Mouse (Mus musculus): ENCODE results near the gene Zfp512b.
A peak's percentile ranks its signal among the peaks of the same experiment; 100 is the strongest.

The Zfp512b gene

DNA sequence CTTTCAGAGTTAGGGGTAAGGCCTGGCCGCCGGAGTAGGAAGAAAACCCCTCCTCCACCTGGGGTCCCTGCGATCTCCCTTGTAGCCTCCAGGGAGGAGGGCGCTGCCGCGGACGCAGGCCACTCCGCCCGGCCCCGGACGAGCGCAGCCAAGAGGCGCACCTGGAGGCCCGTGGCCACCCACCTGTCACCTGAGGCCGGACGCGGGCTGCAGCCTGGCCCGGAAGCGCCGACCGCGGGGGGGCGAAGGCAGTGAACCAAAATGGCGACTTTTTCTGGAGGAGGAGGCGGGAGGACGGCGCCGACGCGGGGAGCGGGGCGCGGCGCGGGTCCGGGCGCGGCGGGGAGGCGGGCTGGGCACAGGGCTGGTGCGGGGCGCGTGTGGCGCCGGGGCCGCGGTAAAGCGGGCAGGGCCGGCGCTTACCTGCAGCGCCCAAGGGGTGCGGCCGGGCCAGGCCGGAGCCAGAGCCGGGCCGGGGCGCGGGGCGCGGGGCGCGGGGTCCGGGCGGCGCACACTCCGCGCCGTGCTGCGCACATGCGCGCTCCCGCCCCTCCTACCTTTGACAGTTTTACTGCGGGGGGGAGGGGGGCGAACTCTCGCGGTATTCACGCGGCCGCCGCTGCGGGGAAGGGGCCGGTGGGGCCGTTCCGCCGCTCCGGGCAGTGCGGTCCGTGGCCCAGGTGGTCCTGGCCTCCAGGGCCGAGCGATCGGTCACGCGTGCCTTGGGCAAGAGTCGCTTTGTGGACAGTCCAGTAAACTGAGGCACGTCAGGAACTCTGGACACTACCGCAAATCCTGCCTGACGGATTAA lies at the start of gene Zfp512b:
Gene Zfp512b (minus strand): TSS at position 573 of the 811 bp plus-strand sequence.
- no peak for DNase-seq (ENCODE audit: extremely low read depth, low read depth)

DNA sequence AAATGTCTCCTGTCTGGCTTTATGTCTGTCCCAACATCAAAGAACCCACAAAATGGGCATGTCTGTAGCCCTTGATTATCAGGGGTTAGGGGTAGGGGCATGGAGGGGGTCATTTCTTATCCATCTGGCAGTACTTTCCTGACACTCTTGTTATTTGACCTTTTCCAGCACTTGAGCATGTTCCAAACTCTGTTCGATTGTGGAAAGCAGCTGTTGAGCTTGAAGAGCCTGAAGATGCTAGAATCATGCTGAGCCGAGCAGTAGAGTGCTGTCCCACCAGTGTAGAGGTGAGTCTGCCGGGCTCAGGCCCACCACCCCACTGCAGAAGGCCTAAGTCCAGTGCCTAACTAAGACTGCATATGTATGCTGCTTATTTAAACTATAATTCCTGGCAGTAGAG lies 43.3 kb upstream of the Zfp512b start:
- no peak for DNase-seq (ENCODE audit: extremely low read depth, low read depth)

DNA sequence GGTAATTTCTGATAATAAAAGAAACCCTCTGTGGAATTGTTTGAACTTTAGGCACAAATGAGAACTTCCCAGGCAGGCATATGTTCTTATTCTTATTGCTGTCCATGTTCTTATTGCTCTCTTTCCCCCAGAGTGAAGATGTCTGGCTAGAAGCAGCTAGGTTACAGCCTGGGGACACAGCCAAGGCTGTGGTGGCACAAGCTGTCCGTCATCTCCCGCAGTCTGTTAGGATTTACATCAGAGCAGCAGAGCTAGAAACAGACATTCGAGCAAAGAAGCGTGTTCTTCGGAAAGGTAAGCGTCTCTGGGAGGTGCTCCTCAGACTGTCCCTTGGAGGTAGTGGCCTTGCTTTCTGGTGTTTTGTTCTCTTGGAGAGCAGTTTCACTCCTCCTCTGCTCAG lies 40.0 kb upstream of the Zfp512b start:
- DNase-seq (ENCODE audit: extremely low read depth, low read depth) = no peak

DNA sequence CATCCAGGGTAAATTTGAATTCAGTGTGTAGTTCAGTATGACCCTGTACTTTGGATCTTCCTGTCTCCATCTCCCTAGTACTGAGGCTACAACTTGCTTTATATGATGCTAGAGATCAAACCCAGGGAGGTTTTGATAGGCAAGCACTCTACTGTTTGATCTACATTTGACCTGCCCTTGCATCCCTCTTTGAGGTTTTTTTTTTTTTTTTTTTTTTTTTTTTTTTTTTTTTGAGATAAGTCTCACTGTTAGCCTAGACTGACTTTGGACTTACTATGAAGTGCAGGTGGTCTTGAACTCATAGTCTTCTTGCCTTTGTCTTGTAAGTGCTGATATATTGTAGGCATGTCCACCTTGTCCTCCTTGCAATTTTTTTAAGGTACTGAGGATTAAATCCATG lies 35.9 kb upstream of the Zfp512b start:
- DNase-seq (ENCODE audit: extremely low read depth, low read depth) = no peak

DNA sequence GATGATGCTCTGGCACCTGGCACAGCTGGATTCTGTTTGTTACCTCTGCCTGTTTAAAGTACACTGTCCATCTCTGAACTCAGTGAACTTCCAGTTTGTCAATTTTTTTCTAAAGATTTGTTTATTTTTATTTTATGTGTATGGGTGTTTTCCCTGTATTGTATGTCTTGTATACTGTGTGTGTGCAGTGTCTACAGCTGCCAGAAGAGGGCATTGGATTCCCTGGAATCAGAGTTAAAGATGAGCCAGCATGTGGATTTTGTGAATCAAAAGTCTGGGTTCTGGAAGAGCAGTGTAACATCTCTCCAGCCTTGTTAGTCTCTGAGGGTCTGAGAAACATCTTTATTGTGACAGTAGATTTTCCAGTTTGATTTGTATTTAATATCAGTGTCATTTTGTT lies 30.8 kb upstream of the Zfp512b start:
- no peak for DNase-seq (ENCODE audit: extremely low read depth, low read depth)

DNA sequence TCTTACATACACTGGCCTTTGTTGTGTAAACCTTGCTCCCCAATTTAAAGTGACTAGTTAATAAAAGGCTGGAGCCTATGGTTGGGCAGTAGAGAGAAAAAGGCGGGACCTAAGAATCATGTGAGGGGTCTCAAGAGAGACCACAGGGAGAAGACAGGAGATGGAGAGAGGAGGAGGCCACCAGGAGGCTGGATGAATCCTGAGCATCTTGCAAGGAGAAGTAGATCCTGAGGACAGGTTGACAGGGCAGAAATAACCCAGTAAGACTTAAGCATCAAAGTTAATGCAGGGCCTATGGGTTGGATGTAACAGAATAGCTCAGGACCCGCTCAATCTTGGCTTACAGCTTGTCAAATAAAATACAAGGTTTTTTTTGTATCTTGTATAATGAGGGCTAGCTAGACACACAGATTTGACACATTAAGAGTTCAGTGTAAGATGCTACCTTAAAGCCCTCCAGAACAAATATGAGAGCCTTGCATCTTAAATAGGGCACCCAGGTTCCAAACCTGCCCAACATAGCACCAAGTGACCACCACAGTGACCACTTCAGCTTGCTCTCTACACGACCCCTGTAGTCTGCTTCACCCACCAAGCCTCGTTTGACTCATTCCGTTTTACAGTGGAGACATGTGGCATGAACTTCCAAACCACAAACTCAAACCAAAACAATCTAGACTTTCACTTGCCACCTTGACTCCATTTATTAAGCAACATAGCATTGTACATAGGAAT lies 26.3 kb upstream of the Zfp512b start:
- DNase-seq (ENCODE audit: extremely low read depth, low read depth) = no peak

DNA sequence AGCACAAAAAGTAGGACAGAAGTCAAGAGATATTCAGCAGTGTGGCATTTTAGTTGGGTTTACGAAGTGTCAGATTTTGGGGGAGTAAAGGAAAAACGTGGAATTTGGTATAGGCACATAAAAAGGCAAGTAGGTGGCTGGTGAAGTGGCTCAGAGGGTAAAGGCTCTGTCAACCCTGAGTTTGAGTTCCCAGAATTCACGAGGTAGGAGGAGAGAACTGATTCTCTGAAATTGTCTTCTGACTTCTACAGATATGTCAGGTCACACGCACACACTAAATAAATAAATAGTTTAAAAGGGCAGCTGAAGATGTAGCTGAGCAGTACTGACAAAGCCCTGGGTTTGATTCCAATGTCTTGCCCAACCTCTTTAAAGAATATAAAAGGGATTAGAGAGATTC lies 9.8 kb upstream of the Zfp512b start:
- no peak for DNase-seq (ENCODE audit: extremely low read depth, low read depth)

DNA sequence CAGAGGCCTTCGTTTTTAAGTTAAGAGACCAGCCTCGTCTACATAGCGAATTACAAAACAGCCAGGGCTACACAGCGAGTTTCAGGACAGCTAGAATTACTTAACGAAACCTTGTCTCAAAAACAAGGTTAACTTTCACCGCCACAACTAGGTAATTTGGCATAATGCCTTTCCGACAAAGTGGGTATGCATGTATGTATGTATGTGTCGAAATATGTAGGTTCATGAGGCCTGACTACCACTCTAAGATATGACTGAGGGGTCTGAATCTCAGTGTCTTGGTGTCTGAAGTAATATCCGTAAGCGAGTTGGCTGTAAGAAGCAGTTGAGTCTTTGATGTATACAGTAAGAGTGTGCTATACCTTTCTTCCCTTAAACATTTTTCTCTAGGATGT lies 9.1 kb upstream of the Zfp512b start:
- DNase-seq (ENCODE audit: extremely low read depth, low read depth) = no peak

DNA sequence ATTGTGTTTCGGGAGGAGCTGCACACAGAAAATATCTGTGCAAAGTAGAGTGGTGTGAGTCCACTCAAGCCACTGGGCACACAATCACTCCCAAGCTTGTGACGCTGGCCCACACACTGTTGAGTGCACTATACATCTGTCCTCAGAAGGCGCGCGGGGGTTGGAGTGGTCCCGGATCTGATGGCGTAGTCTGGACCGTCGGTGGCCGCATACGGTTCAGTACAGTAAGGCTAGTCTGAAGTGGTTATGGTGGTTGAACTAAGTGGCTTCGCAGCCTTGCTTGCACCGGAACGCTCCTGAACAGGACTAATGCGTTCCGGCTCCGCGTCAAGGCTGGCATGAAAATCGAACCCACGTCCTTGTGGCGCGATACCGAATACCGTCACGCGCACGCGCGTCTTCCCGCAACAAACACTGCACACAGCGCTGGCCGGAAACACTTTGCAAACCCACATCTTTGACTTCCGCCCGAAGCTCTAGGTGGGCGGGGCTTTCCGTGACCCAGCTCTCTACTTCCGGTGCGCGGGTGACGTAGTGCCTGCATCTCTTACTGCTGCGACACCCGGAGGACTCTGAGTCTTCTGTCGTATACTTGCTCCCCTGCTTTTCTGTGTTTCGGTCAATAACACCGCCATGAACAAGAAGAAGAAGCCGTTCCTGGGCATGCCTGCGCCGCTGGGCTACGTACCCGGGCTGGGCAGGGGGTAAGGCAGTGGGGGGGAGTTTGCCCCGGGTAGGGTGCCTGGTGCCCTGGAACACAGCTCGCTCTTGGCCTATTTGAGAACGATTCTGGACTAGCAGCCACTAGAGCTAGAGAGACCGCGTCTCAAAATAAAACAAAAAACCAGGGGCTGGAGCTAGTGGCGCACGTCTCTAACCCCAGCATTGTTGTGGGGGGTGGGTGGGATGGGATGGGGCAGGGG lies 8.5 kb upstream of the Zfp512b start:
- DNase-seq (ENCODE audit: extremely low read depth, low read depth) = peak; percentile 91

DNA sequence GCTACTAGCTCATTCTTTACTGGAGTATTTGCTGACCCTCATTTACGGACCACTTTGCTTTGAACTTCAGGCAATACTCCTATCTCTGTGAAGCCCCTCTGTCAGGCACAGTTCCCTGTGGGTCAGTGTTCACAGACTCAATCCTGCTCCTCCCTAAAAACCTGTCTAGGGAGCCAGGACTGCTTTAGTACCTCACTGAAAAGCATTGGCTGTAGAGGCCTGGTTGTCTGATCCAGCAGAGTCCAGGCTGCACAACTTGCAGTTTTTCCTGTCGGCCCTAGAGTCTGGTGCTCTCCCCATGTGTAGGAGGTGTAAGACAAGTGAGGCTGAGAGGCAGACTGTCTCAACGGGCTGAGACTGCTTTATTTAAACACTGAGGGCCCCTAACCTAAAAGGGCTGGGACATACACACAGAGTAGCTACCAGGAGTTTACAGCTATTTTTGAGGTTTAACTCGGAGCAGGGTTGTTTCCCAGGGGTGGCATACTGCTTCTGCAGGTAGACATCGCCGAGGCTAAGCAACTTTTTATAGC lies 7.7 kb upstream of the Zfp512b start:
- no peak for DNase-seq (ENCODE audit: extremely low read depth, low read depth)

DNA sequence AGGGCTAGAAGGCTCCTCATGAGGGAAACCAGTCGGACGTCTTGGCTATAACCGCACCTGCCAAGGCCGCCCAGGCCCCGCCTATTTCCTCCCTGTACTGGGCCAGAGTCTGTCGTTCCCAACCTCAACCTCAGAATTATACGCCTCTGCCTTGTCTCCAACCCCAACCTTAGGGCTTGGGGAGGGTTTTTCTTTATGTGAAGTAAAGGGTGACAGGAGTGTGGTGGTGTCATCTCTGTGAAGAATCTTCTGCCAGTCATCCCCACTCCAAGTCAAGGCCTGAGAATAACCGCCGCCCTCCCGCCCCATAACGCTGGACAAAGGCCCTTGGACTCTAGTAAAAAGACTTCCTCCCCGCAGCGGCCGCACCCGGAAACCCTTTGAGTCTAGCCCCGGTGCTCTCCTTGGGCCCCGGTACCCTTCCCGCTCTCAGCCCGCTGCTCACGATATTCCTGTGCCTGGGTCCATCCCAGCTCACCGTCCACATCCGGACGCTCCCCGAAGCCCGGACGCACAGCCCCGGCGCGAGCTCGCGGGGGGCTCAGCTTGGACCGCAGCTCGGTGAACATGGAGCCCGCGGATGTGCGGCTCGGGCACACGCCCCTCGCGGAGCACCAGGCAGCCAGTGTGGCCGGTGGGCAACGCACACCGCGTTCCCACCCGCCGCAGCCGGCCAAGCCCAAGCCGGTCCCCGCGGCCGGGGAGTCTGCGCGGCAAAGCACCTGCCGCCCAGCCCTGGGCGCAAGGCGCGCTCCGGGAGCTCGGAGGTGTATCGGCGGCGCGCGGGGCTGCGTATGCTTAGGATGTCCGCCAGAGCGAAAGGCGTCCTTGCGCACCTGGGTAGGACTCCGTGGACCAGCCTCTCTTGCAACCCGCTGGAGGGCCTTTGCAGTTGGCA lies 6.1 kb upstream of the Zfp512b start, which contains the start of gene Samd10:
Gene Samd10 (minus strand): TSS at position 759 of the 898 bp plus-strand sequence.
- DNase-seq (ENCODE audit: extremely low read depth, low read depth) = no peak

DNA sequence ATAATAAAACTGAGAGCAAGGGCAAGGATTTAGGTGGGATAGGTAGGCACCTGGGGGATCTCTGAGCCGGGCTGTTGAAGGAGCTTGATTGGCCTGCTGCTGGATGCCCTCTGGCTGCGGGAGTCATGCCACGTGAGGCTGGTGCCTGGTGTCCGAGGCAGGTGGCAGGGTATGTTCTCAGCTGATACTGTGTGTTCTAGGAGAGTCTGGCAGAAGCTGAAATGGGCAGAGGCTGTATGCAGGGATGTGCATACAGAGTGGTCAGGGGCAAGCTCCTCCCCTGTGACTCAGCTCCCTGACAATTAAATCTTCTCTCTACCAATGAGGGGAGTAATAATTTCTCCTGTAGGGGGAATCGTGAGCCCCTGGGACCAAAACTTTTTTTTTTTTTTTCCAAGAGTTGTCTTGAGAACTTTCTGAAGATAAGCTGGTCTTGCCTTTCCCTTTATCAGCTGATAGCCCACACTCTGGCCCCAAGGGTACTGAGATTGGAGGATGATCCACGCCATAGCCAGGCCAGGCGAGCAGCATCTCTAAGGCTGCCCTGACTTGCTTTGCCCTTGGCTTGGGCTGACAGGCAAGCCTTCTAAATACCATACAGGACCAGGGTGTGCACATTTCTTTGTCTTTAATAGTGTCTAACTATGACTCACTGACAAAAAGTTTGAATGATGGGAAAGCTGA lies 4.9 kb upstream of the Zfp512b start:
- DNase-seq (ENCODE audit: extremely low read depth, low read depth) = no peak

DNA sequence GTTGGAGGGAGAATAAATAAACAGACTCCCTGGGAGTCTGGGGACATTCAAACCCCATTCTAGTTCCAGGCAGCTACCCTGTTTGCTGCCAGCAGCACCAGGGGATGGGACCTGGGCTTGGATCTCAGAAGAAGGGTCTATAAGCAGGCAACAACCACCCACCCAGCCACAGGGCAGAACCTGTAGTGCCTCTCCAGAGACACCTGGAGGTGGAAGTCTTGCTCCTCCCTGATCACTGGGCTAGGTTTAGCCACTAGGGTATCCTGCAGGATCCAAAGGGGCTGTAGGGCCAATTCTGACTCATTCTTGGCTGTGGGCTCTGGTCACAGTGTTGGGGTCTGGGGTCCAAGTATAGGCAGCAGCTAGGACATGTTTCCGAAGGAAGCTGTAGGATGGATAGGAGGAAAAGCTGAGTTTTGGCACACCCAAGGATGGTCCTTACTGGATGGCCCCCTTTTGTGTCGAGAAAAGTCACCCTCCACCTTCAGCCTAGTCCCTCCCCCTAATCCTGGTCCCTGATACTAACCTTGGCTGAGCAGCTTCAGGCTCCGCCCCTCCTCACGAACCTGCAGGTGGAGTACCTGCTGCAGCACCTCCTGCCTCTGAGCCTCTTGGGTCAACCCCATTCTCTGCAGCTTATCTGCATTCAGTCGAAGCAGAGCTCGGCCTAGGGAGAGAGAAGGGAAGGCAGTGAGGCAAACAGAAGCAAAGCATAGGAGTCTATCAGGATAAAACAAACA lies 3.8 kb upstream of the Zfp512b start:
- DNase-seq (ENCODE audit: extremely low read depth, low read depth) = no peak

DNA sequence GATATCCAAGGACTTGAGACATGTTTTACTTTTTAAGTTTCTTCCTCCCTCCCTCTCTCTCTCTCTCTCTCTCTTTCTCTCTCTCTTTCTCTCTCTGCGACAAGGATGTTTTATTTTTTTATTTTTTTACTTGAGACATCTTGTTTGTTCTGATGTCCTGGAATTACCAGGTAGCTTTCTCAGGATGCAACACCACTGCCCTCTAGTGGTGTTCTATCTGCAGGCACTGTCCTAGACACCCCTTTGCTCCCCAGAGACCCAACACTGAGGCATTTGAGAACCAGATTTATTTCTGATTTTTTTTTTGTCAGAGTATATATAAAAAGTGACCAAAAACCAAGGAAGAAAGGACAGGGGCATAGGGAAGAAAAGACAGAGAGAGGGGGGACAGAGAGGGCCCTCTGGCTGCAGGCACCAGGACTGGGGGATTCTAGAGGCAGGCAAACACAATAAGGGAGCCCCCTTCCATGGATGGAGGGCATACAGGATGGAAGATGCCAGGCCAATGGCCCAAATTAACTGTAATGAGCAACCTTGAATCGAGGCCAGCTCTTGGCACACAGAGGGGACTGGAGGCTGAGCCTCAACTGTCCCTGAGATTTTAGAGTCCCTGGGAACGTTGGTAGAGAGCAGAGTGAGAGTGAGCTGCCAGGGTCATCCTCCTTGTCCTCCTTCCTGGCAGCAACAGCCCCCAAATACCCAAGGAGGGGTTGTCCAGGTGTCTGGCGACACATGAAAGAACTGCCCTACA lies 2.5 kb upstream of the Zfp512b start:
- DNase-seq (ENCODE audit: extremely low read depth, low read depth) = no peak

DNA sequence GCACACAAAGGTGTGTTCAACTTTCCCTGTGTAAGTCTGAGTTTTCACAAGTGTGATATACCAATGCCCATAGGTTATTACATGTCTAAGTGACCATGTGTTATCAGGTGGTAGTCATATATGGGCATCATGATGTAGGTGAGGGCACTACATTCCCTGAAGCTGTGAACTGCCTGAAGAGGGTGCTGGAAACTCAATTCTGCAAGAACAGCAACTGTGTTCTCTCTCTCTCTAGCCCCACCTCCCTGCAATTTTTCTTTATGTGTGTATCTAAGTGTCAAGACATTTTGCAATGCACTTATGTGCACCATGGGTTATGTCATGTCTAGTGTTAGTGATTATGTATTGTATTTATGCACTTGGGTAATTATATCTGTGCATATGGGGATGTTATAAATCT lies 1.3 kb upstream of the Zfp512b start:
- DNase-seq (ENCODE audit: extremely low read depth, low read depth) = no peak

DNA sequence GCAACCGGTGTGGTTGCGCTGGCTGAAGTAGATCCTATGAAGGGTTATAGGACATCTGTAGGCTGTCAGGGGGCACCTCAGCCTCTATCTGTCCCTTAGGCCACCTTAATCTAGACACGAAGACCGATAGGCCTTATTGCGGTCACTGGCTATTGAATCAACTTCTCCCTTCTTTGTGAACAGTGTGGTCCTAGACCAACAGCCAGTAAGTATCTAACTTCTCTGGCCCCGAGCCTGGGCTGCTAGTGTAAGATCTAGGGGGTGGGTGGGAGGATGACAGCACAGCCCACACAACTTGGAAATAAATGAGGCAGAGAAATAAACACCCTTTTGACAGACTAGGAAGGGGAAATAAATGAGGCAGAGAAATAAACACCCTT lies 429 bp upstream of the Zfp512b start:
- peak; percentile 69 for DNase-seq (ENCODE audit: extremely low read depth, low read depth)

DNA sequence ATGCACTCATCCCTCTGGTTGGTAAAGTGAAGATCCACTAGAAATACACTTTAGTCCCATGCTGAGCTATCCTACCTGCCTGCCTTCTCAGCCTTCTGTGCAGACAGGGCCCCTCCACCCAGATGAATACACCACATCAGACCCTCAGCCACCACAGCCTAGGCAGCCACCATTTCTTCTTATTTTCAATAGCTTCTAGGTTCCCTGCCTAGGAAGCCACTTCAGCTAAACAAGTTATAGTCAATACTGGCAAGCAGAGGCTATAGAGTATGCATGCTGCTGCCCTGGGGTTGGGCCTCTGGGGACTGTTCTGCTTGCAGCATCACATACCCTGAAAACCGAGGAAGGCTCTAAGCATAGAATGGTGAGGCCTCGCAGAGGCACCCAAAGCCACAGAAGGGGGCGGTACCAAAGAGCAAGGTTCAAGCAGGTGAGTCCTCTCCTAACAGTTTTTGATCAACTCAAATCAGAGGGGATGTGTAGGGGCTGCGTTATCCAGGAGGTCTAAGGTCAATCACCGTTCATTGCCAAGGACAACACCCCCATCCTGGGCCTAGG lies 996 bp downstream of the Zfp512b start, which contains the start of gene Prpf6:
Gene Prpf6 (plus strand): TSS at position 341 of the 558 bp plus-strand sequence.
- no peak for DNase-seq (ENCODE audit: extremely low read depth, low read depth)

DNA sequence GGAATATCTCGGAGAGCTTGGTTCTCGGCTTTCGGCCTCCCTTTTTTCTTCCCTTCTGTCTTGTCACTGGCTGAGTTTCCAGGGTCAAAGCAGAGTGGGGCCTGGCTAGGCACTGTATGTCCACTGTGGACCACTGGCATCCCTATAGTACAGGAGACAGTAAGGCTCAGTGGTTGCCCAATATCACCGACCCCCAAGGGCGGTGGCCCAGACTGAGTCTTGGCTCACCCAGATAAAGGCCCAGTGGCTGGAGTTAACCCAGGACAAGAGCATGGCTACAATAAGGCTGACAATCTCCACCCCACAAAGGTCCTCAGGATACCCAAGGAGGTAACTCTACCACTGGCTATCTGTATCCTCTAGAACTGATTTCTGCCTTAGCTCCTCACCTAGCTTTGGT lies 2.1 kb downstream of the Zfp512b start:
- no peak for DNase-seq (ENCODE audit: extremely low read depth, low read depth)
